Mouse (Mus musculus): ENCODE measurements around the gene Nthl1.
A peak's percentile ranks its signal among the peaks of the same experiment; 100 is the strongest.
"Not testable (repeated sequence)": the region's sequence is repeated elsewhere in the genome, so short reads cannot be mapped to it uniquely, and the experiment has no call there.

Nthl1 gene

DNA sequence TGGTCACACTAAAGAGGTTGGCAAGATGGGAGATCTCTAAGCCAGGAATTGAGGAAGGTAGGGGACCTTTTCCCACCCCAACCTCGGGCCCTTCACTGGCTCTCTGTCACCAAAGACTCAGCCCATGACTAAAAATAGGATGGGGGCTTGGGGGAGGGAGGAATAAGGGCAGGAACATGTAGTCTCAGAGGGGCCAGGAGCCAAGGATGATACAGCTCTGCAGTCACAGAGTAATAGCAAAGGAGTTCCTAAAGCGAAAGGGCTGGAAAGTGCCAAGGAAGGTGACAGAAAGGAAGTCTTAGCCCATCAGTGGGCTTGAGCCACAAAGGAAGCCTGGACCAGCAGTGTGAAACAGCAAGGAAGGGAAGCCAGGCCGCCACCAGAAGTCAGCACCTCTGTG is 19.4 kb downstream of the Nthl1 start:
- no peak for DNase-seq

DNA sequence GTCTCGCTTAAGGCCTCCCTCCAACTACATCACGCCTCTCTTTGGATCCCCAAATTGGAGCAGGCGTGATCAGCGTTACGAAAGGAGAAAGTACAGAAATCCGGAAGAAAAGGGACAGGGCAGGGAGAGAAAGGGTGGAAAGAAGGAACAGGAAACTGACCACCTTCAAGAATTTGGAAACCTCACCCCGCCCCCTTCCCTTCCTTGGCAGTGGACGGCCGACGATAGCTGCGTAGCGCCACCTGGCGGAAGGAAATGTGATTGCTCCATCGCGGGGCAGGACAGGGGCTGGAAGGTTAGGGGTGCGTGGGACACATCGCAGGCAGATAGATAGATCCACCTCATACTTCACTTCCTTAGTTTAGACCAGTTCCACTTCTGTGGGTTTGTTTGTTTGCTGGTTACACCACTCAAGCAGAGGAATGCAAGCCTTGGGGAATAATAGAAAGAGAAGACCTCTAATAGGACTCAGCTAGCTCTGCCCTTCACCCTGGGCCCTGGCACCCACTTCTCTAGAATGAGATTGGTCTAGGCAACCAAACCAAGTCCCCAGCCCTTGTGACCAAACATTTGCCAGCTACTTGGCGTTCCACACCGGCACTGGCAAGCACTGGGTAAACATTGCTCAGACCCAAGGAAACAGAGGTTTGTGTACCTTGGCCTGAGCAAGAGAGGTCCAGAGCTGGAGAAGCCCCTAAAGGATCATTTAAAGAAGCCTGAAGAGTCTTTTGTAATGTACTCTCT is 21.7 kb downstream of the Nthl1 start:
- DNase-seq, result peak; percentile 84

DNA sequence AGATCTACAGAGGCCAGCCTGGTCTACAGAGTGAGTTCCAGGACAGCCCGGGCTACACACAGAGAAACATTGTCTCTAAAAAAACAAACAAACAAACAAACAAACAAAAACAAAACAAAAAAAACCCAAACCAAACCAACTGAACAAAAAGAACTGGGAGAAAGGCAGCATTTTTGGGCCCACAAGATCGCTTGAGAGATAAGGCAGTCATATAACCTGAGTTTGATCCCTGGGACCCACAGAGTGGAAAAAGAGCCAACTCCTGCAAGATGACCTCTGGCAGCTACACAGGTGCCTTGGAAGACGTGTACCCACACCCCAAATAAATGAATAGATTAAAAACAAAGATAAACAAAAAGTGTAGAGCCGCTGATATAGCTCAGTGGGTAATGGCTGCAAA is 22.5 kb downstream of the Nthl1 start:
- DNase-seq, result no peak

DNA sequence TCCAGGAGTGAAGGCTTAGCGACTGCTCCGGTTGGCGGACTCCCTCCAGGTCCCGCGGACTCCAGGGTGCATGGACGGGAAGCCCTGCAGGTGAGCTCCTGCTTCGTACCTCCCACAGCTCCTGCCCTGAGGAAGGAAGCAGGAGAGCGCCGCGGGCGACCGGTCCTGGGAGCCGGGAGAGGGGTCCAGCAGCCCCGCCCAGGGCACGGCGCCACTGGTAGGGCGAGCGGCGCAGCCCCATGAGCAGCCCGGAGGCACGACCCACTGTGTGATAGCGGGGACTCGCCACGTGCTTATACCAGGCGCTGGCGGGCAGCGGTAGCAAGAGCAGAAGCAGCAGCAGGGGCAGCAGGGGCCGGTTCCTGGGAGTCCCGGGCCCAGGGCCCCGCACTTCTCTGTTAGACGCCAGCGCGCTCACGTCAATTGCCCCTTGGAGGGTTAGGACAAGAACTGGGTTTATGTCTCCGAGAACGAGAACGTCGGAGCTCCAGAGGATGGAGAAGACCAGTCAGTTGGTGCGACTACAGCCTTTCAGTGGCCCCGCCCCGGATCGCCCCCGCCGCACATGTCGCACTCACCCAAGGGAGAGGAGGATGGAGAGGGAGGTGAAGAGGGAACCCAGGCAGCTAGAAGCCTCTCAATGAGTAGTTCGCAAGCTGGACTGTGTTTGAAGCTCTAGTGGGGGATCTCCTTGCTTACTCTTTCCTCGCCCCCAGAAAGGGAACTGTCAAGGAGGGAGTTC is 25.7 kb downstream of the Nthl1 start, which contains the start of gene Npw:
TSS of gene Npw (minus strand) at position 441 of the 742 bp plus-strand sequence.
- DNase-seq, result peak; percentile 58

DNA sequence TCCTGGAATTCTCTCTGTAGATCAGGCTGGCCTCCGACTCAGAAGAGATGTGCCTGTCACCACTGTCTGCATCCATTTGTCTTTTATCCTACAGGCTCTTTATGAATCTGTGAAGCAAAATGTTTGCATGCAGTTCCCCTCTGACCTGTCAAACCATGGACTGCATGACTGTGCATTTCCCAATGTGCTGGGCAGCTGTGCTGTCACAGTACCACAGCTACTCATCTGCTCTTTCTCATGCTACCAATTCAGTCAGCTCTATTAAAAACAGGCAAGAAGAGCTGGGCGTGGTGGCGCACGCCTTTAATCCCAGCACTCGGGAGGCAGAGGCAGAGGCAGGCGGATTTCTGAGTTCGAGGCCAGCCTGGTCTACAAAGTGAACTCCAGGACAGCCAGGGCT is 34.5 kb downstream of the Nthl1 start:
- DNase-seq, result not testable (repeated sequence)

DNA sequence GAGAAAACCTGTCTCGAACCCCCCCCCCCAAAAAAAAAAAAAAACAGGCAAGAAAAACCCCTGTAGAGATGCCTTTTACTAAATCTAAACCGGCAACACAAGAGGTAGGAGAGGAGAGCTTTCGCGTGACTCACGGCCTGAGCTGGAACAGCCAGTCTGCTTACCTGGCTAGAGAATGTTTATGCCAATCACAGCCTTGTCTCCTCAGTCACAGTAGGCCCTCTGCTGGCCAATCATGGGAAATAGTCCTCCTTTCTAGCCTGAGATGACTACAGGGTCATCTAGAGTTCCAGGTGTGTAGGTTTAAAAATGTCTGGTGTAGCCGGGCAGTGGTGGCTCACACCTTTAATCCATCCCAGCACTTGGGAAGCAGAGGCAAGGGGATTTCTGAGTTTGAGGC is 34.9 kb downstream of the Nthl1 start:
- DNase-seq, result peak; percentile 72

DNA sequence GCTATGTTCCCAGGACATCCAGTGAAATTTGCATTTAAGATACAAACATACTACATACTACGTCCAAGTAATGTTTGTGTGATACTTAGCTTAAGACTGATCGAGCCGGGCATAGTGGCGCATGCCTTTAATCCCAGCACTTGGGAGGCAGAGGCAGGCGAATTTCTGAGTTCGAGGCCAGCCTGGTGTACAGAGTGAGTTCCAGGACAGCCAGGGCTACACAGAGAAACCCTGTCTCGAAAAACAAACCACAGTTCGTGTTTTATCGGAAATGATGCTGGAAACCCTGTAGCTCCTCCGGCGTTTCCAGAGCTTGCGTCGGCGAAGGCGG is 36.7 kb downstream of the Nthl1 start:
- DNase-seq, result not testable (repeated sequence)

DNA sequence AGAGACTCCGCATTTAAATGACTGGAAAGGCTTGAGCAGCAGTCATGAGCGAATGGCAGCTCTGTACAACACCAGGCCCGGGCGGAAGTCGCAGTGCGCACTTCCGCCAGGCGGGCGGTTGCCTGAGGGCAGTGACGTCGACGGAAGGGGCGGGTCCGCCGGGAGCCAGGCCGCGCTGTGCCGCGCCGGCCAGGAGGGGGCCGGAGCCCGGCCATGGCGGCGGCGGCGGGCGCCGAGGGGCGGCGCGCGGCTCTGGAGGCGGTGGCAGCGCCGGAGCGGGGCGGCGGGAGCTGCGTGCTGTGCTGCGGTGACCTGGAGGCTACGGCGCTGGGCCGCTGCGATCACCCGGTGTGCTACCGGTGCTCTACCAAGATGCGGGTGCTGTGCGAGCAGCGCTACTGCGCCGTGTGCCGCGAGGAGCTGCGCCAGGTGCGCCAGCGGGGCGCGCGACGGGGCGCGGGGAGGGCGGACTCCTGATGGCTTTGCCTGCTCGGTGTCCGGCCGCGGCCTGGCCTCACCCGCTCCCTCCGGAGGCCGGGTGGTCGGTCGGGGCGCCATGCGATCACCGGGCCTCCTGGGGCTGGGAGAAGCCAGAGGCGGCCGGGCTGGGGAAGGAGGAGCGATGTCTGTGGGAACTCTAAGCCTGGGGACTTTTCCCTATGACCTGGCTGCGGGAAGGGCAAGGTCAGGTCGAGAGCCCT is 37.2 kb downstream of the Nthl1 start, which contains the start of gene Zfp598:
TSS of gene Zfp598 (plus strand) at position 143 of the 701 bp plus-strand sequence.
- DNase-seq, result peak; percentile 95

DNA sequence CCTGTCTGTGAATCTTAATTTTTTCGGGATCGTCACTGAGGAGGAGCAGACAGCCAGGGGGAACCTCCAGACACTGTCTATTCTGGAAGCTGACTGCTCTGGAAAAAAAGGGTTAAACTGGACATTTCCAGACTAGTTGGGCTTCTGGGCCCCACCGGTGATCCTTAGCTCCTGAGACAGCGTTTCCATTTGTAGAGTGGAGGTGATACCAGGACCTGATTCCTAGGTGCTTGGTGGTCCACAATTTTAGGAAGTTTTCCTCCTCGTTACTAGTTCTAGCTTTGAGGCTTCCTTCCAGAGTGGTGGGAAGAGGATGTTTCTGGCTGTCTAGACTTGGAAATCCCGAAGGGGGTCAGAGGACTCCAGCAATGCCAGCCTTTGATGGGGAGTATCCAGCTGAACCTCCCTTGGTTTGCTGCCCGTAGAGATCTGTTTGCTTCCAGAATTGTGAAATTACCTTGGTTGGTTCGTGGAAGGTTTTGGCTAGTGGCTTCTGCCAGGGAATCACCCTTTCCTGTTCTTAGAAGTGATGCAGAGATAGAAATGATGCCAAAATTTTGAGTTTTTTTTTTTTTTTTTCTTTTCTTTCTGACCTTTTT is 37.9 kb downstream of the Nthl1 start:
- no peak for DNase-seq

DNA sequence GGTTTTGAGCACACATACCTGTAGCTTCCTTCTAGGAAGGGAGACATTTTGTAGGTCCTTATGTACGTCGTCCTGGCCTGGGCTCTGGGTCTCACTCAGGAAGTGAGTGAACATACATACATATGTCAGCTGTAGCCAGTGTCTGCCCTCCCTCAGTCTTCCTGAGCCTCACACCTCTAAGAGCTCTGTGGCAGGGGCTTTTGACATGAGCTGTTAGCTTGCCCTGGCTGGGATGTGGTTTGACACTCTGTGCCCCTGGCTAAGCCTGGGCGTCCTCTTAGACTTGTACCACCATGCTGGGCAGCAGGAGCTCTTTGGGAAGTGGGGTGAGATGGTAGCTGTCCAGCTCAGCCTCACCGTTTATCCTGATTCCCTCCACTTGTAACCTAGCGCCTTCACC is 38.9 kb downstream of the Nthl1 start:
- no peak for DNase-seq

DNA sequence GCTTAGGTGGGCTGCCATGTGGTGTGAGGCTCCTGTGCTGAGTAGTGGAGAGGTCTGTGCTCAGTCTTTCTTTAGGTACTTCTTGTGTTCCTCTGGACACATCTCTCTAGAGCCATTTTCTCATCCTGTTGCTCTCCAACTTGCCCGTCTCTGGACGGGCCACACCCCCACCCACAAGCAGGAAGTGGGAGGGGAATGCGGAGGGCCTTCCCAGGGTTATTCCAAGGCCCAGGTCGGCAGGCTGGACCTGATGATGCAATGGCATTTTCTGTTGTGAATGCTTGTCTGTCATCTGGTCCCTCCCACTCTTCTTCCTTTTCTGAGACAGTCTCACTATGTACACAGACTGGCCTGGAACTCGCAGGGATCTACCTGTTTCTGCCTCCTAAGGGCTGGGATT is 39.7 kb downstream of the Nthl1 start:
- DNase-seq, result no peak

DNA sequence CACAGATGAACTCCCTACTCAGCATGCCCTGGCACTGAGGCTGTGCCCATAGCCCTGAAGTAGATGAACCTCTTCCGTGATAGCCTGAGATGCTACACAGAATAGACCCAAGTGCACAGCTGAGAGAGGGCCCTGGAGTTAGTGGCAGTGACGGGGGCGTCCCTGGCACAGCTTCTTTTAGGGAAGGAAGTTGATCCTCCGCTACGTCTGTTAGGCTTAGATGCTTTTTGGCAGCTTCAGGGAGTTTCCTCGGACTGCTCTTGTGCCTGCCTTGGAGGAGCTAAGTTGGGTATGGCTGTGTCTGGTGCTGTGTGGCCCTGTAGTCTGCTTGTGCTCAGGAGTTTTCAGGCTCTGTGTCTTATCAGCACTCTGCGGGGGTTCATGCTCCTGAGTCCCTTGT is 41.8 kb downstream of the Nthl1 start:
- no peak for DNase-seq

DNA sequence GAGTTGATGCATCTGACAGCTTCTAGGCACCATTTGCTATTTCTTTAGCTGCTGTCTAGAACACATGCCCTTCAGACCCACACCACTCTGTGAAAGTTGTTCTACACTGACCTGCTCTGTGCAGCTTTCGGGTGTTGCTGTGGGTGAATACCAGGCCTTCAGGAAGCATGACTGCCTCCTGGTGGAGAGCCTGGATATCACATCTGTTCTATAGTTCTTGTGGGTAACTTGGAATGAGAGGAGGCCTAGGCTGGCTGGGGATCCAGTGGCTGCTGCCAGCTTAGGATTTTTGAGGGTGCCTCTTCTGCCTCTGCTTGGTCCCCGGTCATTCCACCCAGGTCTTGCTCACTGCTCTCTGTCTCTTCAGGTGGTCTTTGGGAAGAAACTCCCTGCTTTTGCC is 43.7 kb downstream of the Nthl1 start:
- DNase-seq, result peak; percentile 84

DNA sequence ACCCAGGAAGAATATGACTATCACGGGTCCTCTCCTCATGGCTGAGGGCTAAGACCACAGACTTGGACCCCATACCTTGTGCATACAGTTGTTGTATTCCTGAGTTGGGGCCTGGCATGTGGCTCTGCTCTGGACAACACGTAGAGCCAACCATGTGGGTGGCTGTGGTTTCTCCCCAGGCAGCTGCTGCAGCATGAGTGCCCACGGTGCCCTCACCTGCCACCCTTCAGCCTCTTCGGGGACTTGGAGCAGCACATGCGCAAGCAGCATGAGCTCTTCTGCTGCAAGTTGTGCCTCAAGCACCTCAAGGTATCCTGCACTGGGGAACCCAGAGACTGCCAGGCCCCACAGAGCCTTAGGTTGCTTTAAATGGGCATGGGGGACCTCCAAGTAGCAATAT is 44.4 kb downstream of the Nthl1 start:
- no peak for DNase-seq

DNA sequence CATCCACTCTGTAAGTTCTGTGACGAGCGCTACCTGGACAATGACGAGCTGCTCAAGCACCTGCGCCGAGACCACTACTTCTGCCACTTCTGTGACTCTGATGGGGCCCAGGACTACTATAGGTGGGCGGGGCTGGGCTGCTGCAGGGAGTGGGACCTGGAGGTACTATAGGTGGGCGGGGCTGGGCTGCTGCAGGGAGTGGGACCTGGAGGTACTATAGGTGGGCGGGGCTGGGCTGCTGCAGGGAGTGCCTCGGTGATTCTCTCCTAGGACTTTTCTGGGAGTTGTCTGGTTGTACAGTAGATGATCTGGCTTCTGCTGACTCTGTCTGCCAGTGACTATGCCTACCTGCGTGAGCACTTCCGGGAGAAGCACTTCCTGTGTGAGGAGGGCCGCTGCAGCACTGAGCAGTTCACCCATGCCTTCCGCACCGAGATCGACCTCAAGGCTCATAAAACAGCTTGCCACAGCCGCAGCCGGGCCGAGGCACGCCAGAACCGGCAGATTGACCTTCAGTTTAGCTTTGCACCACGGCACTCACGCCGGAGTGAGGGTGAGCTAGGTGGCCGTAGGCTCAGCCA is 45.1 kb downstream of the Nthl1 start:
- DNase-seq, result no peak

DNA sequence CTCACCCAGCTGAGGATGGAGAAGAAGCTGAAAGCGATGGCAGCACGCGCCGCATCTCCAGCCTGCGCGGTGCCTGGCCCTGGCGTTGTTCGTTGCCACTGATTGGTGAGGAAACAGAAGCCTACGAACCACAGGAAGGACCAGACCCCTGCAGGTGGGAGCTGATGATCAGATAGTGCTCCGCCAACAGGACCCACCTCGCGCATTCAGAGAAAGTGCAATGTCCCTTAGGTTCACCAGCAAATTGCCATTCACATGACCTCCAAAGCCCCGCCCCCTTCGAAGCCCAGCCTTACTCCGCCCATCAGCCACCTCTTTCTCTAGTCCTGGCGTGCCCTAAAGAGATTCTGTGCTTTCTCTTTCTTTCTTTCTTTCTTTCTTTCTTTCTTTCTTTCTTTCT is 54.0 kb downstream of the Nthl1 start:
- peak; percentile 53 for DNase-seq

DNA sequence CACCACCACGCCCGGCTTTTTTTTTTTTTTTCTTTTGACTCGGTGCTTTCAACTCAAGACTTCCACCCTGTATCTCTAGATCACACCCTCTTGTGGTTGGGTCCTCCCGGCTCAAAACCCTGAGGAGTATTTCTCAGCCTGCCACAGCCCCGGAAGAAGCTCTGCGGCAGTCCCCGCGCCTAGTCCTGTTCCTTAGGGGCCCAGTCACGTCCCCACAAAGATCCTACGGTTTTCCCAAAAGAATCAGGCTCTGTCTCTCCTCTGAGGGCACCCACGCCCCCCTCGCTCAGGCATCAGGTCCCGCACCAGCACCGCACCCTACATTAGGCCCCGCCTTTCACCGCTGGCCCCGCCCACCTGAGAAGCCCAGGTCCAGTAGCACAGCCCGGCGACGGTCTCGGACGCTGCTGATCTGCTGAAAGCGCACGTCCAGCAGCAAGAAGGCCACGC is 54.7 kb downstream of the Nthl1 start:
- DNase-seq, result peak; percentile 62

DNA sequence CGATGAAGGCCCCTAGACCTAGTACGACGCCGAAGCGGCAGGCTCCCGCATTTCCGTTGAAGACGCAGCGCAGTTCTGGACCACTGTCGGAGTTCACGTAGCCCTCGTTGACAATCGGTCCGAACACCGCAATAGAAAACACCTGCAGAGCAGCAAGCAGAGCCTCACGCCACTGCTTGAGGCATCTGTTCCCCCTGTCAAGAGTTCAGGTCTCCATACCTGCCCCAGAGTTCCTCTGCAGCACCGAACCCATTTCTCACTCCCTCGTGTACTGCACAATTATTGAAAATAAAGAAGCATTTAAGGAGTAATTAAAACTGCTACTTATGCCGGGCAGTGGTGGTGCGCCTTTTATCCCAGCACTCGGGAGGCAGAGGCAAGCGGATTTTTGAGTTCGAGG is 55.1 kb downstream of the Nthl1 start:
- DNase-seq, result no peak
